Mouse (Mus musculus): ENCODE measurements around the gene Necab2.

Necab2 gene

DNA sequence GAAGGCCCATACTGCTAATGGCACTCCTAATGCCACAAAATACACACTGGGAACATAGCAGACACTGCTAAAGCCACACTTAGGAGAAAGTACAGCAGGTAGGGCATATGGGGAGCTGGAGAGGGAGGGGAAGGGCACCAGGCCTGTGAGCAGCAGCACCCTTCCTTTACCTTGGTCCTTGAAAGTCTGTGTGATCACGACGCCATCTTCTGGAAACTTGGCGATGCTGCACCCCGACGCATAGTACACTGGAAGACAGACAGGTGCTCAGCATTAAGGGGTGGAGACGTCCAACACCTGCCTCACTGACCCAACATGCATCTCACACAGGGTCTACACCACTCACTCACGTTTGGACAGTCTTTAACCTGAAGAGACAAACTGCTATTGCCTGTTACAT, 73.6 kb downstream of the Necab2 start:
- DNase-seq (ENCODE audit: low spot score): no peak
